Mouse (Mus musculus): ENCODE measurements at regions not wholly inside any gene's neighbourhood (a gene's known extent, or its start where the extent isn't known, plus 50 kb on each side); places are given as distances from the start of the nearest gene placed in this dataset.

GRCm38 (mm10) chr16:5549026-5549425 is 293.2 kb upstream of the Eef2kmt start:
- in situ Hi-C loops (cut with MboI; ENCODE audit: low sequenced_read_pairs in 2 of 2, unreplicated experiment in 2 of 2), result no loop called here

DNA sequence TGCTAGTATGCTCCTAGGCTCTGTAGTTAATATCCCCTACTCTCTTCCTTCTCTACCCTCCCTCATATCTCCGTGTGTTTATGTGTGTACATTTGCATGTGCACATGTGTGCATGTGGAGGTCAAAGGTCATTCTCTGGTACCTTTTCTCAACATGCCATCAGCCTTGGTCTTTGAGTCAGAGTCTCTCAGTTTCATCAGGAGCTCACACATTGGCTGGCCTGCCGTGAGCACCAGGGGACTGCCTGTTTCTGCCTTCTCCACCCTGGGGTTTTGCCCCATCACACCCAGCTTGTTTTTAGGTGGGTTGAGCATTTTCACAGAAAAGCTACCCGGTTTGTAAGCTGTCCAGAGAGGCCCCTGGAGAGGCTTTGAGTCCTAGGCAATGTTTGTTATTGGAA is 292.8 kb upstream of the Eef2kmt start:
- TF ChIP-seq HCFC1 (IDR thresholded peaks at IDR 0.05; ENCODE audit: borderline replicate concordance, insufficient read depth, low read length) (no peak), ZC3H11A (IDR thresholded peaks at IDR 0.05; ENCODE audit: borderline replicate concordance, low read depth, low read length) (no peak), MAFK (IDR thresholded peaks at IDR 0.05; ENCODE audit: insufficient read depth, low read depth, low read length) (no peak), CHD2 (IDR thresholded peaks at IDR 0.05; ENCODE audit: low read depth, low read length) (no peak), ZNF384 (IDR thresholded peaks at IDR 0.05; ENCODE audit: low read depth, low read length) (no peak)
- DNase-seq (ENCODE audit: low read depth, low spot score), result no peak
- Histone ChIP-seq H3K9ac (ENCODE audit: insufficient read depth, low read depth, low read length, poor library complexity, severe bottlenecking) (no peak overlapping the region), H3K4me1 (ENCODE audit: control insufficient read depth in 2 of 2, insufficient read depth in 2 of 2, low read length in 2 of 2, poor library complexity in 1 of 2) (no peaks in the 10 kb centered on the region), H3K27ac (ENCODE audit: insufficient read depth, low read depth, low read length, poor library complexity, severe bottlenecking) (no peak overlapping the region), H3K4me3 (ENCODE audit: insufficient read depth in 1 of 2, low read depth in 1 of 2, low read length in 2 of 2, poor library complexity in 1 of 2, severe bottlenecking in 1 of 2) (no peak overlapping the region), H3K9me3 (ENCODE audit: control insufficient read depth, insufficient read depth, low read depth, low read length) (no peaks in the 10 kb centered on the region), H3K36me3 (ENCODE audit: control insufficient read depth, insufficient read depth, low read length, poor library complexity, severe bottlenecking) (no peaks in the 10 kb centered on the region)
- in situ Hi-C loops (cut with MboI; ENCODE audit: low sequenced_read_pairs in 2 of 2, unreplicated experiment in 2 of 2), result no loop called here

More at GRCm38 (mm10) chr16:5549026-5549425, 293.2 kb upstream of the Eef2kmt start:
- DNase-seq (ENCODE audit: low read depth, low spot score), result no peak
- H3K9ac ChIP-seq (ENCODE audit: insufficient read depth, low read depth, low read length, poor library complexity, severe bottlenecking), result no peak overlapping the region
- no peak for TF ChIP-seq HCFC1 (IDR thresholded peaks at IDR 0.05; ENCODE audit: borderline replicate concordance, insufficient read depth, low read length)
- TF ChIP-seq ZC3H11A (IDR thresholded peaks at IDR 0.05; ENCODE audit: borderline replicate concordance, low read depth, low read length), result no peak
- no peak for TF ChIP-seq MAFK (IDR thresholded peaks at IDR 0.05; ENCODE audit: insufficient read depth, low read depth, low read length)
- no peak for TF ChIP-seq CHD2 (IDR thresholded peaks at IDR 0.05; ENCODE audit: low read depth, low read length)
- TF ChIP-seq ZNF384 (IDR thresholded peaks at IDR 0.05; ENCODE audit: low read depth, low read length), result no peak
- H3K4me1 ChIP-seq (ENCODE audit: control insufficient read depth in 2 of 2, insufficient read depth in 2 of 2, low read length in 2 of 2, poor library complexity in 1 of 2), result no peaks in the 10 kb centered on the region
- no peak overlapping the region for H3K27ac ChIP-seq (ENCODE audit: insufficient read depth, low read depth, low read length, poor library complexity, severe bottlenecking)
- H3K4me3 ChIP-seq (ENCODE audit: insufficient read depth in 1 of 2, low read depth in 1 of 2, low read length in 2 of 2, poor library complexity in 1 of 2, severe bottlenecking in 1 of 2), result no peak overlapping the region
- H3K9me3 ChIP-seq (ENCODE audit: control insufficient read depth, insufficient read depth, low read depth, low read length), result no peaks in the 10 kb centered on the region
- no peaks in the 10 kb centered on the region for H3K36me3 ChIP-seq (ENCODE audit: control insufficient read depth, insufficient read depth, low read length, poor library complexity, severe bottlenecking)

GRCm38 (mm10) chr16:5546808-5547207 is 291.0 kb upstream of the Eef2kmt start:
- DNase-seq (ENCODE audit: low read depth, low spot score), result peak; percentile 15
- H3K9me3 ChIP-seq (ENCODE audit: control insufficient read depth, insufficient read depth, low read depth, low read length), result no peaks in the 10 kb centered on the region
- H3K27ac ChIP-seq (ENCODE audit: insufficient read depth, low read depth, low read length, poor library complexity, severe bottlenecking), result no peak overlapping the region
- H3K36me3 ChIP-seq (ENCODE audit: control insufficient read depth, insufficient read depth, low read length, poor library complexity, severe bottlenecking), result no peaks in the 10 kb centered on the region
- no peak overlapping the region for H3K4me3 ChIP-seq (ENCODE audit: insufficient read depth in 1 of 2, low read depth in 1 of 2, low read length in 2 of 2, poor library complexity in 1 of 2, severe bottlenecking in 1 of 2)
- peaks cover 0 to 3% of the 10 kb centered on the region in 2 experiments; a peak in 1 of 4 replicates for H3K4me1 ChIP-seq (ENCODE audit: control insufficient read depth in 2 of 2, insufficient read depth in 2 of 2, low read length in 2 of 2, poor library complexity in 1 of 2)
- in situ Hi-C loops (cut with MboI; ENCODE audit: low sequenced_read_pairs in 2 of 2, unreplicated experiment in 2 of 2), result no loop called here
- no peak for TF ChIP-seq HCFC1 (IDR thresholded peaks at IDR 0.05; ENCODE audit: borderline replicate concordance, insufficient read depth, low read length)
- no peak for TF ChIP-seq MAFK (IDR thresholded peaks at IDR 0.05; ENCODE audit: insufficient read depth, low read depth, low read length)
- no peak for TF ChIP-seq ZC3H11A (IDR thresholded peaks at IDR 0.05; ENCODE audit: borderline replicate concordance, low read depth, low read length)
- TF ChIP-seq ZNF384 (IDR thresholded peaks at IDR 0.05; ENCODE audit: low read depth, low read length), result no peak
- TF ChIP-seq CHD2 (IDR thresholded peaks at IDR 0.05; ENCODE audit: low read depth, low read length), result no peak
- no peak overlapping the region for H3K9ac ChIP-seq (ENCODE audit: insufficient read depth, low read depth, low read length, poor library complexity, severe bottlenecking)

GRCm38 (mm10) chr16:5545801-5546200 is 290.0 kb upstream of the Eef2kmt start:
- in situ Hi-C loops (cut with MboI; ENCODE audit: low sequenced_read_pairs in 2 of 2, unreplicated experiment in 2 of 2), result no loop called here
- no peak for TF ChIP-seq ZC3H11A (IDR thresholded peaks at IDR 0.05; ENCODE audit: borderline replicate concordance, low read depth, low read length)
- H3K27ac ChIP-seq (ENCODE audit: insufficient read depth, low read depth, low read length, poor library complexity, severe bottlenecking), result no peak overlapping the region
- H3K9ac ChIP-seq (ENCODE audit: insufficient read depth, low read depth, low read length, poor library complexity, severe bottlenecking), result no peak overlapping the region
- H3K4me1 ChIP-seq (ENCODE audit: control insufficient read depth in 2 of 2, insufficient read depth in 2 of 2, low read length in 2 of 2, poor library complexity in 1 of 2), result peaks cover 0 to 3% of the 10 kb centered on the region in 2 experiments; a peak in 1 of 4 replicates
- DNase-seq (ENCODE audit: low read depth, low spot score), result no peak
- H3K9me3 ChIP-seq (ENCODE audit: control insufficient read depth, insufficient read depth, low read depth, low read length), result no peaks in the 10 kb centered on the region
- no peaks in the 10 kb centered on the region for H3K36me3 ChIP-seq (ENCODE audit: control insufficient read depth, insufficient read depth, low read length, poor library complexity, severe bottlenecking)
- no peak overlapping the region for H3K4me3 ChIP-seq (ENCODE audit: insufficient read depth in 1 of 2, low read depth in 1 of 2, low read length in 2 of 2, poor library complexity in 1 of 2, severe bottlenecking in 1 of 2)

DNA sequence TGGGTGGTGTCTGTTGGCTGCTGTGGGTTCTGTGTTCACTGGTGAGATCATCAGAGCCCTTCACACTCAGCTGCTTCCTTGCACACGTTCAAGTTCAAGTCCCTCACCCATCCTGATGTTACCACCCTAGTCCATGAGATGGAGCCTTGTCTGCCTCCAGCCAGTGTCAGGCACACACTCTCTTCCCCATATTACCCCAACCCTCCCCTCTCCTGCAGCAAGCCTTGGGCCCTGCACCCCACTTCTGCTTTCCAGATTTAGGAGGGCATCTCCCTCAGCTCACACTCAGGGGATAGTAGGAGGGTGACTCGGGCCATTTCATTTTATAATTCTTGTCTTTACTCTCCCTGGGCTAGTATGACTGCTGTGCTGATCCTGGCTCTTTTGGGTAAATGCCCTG is 288.7 kb upstream of the Eef2kmt start:
- TF ChIP-seq MAFK (IDR thresholded peaks at IDR 0.05; ENCODE audit: insufficient read depth, low read depth, low read length) (no peak), ZNF384 (IDR thresholded peaks at IDR 0.05; ENCODE audit: low read depth, low read length) (no peak), CHD2 (IDR thresholded peaks at IDR 0.05; ENCODE audit: low read depth, low read length) (no peak), ZC3H11A (IDR thresholded peaks at IDR 0.05; ENCODE audit: borderline replicate concordance, low read depth, low read length) (no peak), HCFC1 (IDR thresholded peaks at IDR 0.05; ENCODE audit: borderline replicate concordance, insufficient read depth, low read length) (no peak)
- no peak for DNase-seq (ENCODE audit: low read depth, low spot score)
- in situ Hi-C loops (cut with MboI; ENCODE audit: low sequenced_read_pairs in 2 of 2, unreplicated experiment in 2 of 2), result no loop called here
- Histone ChIP-seq H3K9me3 (ENCODE audit: control insufficient read depth, insufficient read depth, low read depth, low read length) (no peaks in the 10 kb centered on the region), H3K4me1 (ENCODE audit: control insufficient read depth in 2 of 2, insufficient read depth in 2 of 2, low read length in 2 of 2, poor library complexity in 1 of 2) (peaks cover 0 to 3% of the 10 kb centered on the region in 2 experiments; a peak in 1 of 4 replicates), H3K27ac (ENCODE audit: insufficient read depth, low read depth, low read length, poor library complexity, severe bottlenecking) (no peak overlapping the region), H3K4me3 (ENCODE audit: insufficient read depth in 1 of 2, low read depth in 1 of 2, low read length in 2 of 2, poor library complexity in 1 of 2, severe bottlenecking in 1 of 2) (no peak overlapping the region), H3K36me3 (ENCODE audit: control insufficient read depth, insufficient read depth, low read length, poor library complexity, severe bottlenecking) (no peaks in the 10 kb centered on the region), H3K9ac (ENCODE audit: insufficient read depth, low read depth, low read length, poor library complexity, severe bottlenecking) (no peak overlapping the region)

Measured in ES-E14 (cell line).